Mouse (Mus musculus): ENCODE data around the gene Rps6ka4. TPM values are rescaled to one million over a fixed set of nuclear protein-coding genes. Genes with fewer than 3 reads are reported as not detected.

Gene Rps6ka4
- 7.9 and 10.8 TPM in 2 replicates for polyA plus RNA-seq (2016; fragmentation: Nextera tagmentation; extraction: Ambion mirVana)

DNA sequence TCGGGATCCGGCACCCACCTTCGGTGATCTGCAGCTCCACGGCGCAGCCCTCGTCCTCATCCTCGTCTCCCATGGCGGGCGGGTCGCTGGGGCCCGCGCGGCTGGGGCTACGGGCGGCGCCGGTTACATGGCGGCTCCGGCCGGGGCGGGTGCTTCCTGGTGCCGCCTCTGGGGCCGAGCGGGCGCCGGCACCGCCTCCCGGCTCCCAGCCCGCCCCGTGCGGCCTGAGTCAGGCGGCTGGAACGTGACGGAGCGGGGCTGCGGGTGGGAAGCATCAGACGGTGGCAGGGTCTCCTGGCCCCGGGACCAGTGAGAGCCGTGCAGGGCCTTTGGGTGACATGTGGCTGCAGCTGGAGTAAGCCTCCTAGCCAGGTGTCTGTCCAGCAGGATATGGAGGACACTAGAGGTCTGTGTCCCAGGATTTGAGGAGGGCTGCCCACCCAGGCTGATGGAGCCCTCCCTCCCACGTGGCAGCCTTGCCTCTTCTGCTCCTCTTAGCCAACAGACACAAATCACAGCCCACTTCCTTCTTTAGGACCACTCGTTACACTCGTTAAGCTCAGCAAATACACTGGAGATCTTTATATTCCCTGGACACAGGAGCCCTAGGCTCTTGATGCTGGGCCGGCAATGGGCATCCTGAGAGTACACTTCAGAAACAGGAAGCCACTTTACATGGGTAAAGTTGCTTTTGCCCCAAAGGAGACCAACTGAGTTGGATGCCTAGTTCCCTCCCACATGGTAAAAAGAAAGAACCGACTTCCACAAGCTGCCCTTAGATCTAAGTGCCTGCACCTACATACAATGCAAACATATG is at the start of gene Rps6ka4:
TSS of gene Rps6ka4 (minus strand) at position 162 of the 817 bp plus-strand sequence.
- peak within 1 kb of the TSS; percentile 54 for H3K4me3 ChIP-seq
- H3K36me3 ChIP-seq = no peaks in the 10 kb centered on the region
- H3K9me3 ChIP-seq = no peaks in the 10 kb centered on the region
- no peak within 1 kb of the TSS for H3K27ac ChIP-seq (replicated peaks)
- ATAC-seq (ENCODE audit: low FRiP score, low read depth) = peak; percentile 79
- peak within 1 kb of the TSS; percentile 98 for H3K4me2 ChIP-seq (replicated peaks)
- 2% methylated on average over 44 of the region's 44 CpGs for WGBS
- peaks cover 16% of the 10 kb centered on the region for H3K4me1 ChIP-seq
- H3K9ac ChIP-seq (replicated peaks) = peak within 1 kb of the TSS; percentile 73
- peaks cover 90% of the 10 kb centered on the region for H3K27me3 ChIP-seq

DNA sequence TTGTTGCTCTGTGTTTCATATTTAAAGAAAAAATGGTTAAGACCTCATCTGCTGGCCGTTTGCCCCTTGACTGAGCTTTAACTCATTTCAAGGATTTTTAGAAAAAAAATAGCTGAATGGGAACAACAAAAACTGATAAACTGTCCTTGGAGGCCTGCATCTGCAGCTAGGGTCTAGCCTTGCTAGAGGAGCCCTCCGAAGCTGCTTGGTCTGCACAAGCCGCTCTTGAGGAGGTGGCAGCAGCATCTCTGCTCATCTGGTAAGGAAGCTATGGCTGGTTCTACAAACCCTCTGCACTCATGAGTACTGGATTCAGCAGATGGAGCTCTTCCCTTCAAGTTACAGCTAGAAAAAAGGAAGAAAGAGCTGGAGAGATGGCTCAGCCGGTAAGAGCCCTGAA is 37.5 kb upstream of the Rps6ka4 start:
- WGBS = 90% methylated on average over 4 of the region's 4 CpGs
- H3K27ac ChIP-seq (replicated peaks) = no peak overlapping the region
- no peaks in the 10 kb centered on the region for H3K27me3 ChIP-seq
- ATAC-seq (ENCODE audit: low FRiP score, low read depth) = no peak
- no peak overlapping the region for H3K4me2 ChIP-seq (replicated peaks)
- H3K4me3 ChIP-seq = no peak overlapping the region
- peaks cover 9% of the 10 kb centered on the region for H3K9me3 ChIP-seq
- no peaks in the 10 kb centered on the region for H3K36me3 ChIP-seq
- no peak overlapping the region for H3K9ac ChIP-seq (replicated peaks)
- H3K4me1 ChIP-seq = no peaks in the 10 kb centered on the region

- Histone ChIP-seq H3K9ac (replicated peaks) (no peak overlapping the region), H3K36me3 (no peaks in the 10 kb centered on the region)
- no peak for ATAC-seq (ENCODE audit: low FRiP score, low read depth)
Measured at GRCm38 (mm10) chr19:6876799-6877198, 36.4 kb upstream of the Rps6ka4 start.

GRCm38 (mm10) chr19:6875834-6876233 is 35.4 kb upstream of the Rps6ka4 start:
- H3K4me2 ChIP-seq (replicated peaks) = no peak overlapping the region
- WGBS = 93% methylated on average over 6 of the region's 6 CpGs
- H3K27me3 ChIP-seq = no peaks in the 10 kb centered on the region
- no peak for ATAC-seq (ENCODE audit: low FRiP score, low read depth)
- no peaks in the 10 kb centered on the region for H3K36me3 ChIP-seq
- H3K27ac ChIP-seq (replicated peaks) = no peak overlapping the region
- peaks cover 8% of the 10 kb centered on the region for H3K9me3 ChIP-seq
- no peaks in the 10 kb centered on the region for H3K4me1 ChIP-seq
- no peak overlapping the region for H3K9ac ChIP-seq (replicated peaks)
- H3K4me3 ChIP-seq = no peak overlapping the region

More at GRCm38 (mm10) chr19:6876799-6877198, 36.4 kb upstream of the Rps6ka4 start:
- no peak overlapping the region for H3K27ac ChIP-seq (replicated peaks)
- no peak overlapping the region for H3K4me3 ChIP-seq
- H3K9me3 ChIP-seq = peaks cover 9% of the 10 kb centered on the region
- H3K4me2 ChIP-seq (replicated peaks) = no peak overlapping the region
- no peaks in the 10 kb centered on the region for H3K4me1 ChIP-seq
- no peaks in the 10 kb centered on the region for H3K27me3 ChIP-seq

GRCm38 (mm10) chr19:6874257-6874656 is 33.8 kb upstream of the Rps6ka4 start:
- Histone ChIP-seq H3K9me3 (no peaks in the 10 kb centered on the region), H3K4me2 (replicated peaks) (no peak overlapping the region), H3K4me3 (no peak overlapping the region), H3K36me3 (no peaks in the 10 kb centered on the region), H3K27ac (replicated peaks) (no peak overlapping the region), H3K9ac (replicated peaks) (no peak overlapping the region), H3K4me1 (0 out of 2 replicates have a peak, but pooled peaks cover 3% of the 10 kb centered on the region), H3K27me3 (no peaks in the 10 kb centered on the region)
- WGBS = 70% methylated on average over 1 of the region's 1 CpGs
- ATAC-seq (ENCODE audit: low FRiP score, low read depth) = no peak

DNA sequence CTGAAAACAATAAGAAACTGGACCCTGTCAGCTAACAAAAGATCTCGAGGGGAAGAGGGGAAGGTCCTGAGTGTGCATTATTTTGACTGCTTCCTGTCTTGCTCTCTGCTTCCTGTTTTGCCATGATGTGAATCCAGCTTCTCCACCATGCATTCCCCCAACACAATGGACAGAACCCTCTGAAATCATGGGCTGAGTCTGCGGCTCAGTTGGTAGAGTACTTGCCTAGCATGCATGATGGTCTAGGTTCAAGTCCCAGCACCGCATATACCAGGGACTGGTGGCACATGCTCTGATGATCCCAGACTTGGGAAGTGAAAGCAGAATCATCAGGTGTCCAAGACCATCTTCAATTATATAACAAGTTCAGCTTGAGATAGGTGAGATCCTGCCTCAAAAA is 32.3 kb upstream of the Rps6ka4 start:
- Histone ChIP-seq H3K9ac (replicated peaks) (no peak overlapping the region), H3K4me2 (replicated peaks) (no peak overlapping the region), H3K27ac (replicated peaks) (no peak overlapping the region), H3K36me3 (no peaks in the 10 kb centered on the region), H3K27me3 (no peaks in the 10 kb centered on the region), H3K9me3 (no peaks in the 10 kb centered on the region), H3K4me3 (no peak overlapping the region), H3K4me1 (0 out of 2 replicates have a peak, but pooled peaks cover 3% of the 10 kb centered on the region)
- 72% methylated on average over 3 of the region's 3 CpGs for WGBS
- no peak for ATAC-seq (ENCODE audit: low FRiP score, low read depth)

DNA sequence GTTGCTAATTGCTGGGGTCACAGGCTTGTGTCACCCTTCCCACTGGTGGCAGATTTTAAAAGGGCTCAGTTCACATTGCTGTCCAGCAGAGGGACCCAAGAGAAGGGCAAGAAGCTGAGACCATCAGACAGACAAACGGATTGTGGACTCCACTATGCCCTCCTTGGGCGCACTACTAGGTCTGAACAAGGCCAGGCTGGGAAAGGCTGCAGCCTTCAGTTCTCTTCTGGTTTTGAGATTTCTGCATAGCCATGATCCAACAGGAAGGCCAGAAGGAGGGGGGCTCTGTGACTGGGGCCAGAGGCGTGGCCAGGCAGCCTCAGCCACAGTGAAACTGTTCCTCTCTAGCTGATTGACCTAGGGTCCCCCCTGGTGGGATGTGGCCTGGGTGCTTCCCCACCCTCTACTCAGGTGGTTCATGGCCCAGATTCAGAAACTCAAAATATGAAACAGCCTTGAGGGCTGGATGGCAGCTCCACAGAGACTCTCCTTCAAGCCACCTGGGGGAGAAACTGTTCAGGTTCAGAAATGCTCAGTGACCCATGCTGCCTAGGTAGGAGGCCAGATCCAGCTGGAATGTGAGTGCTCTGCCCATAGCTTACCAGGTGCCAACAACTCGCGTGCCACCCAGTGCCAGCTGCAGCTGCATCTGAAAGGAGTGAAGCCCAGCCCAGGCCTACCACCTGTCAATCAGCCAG is 31.3 kb upstream of the Rps6ka4 start:
- Histone ChIP-seq H3K27ac (replicated peaks) (no peak overlapping the region), H3K4me3 (no peak overlapping the region), H3K9me3 (no peaks in the 10 kb centered on the region), H3K9ac (replicated peaks) (no peak overlapping the region), H3K4me1 (0 out of 2 replicates have a peak, but pooled peaks cover 3% of the 10 kb centered on the region), H3K36me3 (no peaks in the 10 kb centered on the region), H3K4me2 (replicated peaks) (no peak overlapping the region), H3K27me3 (no peaks in the 10 kb centered on the region)
- ATAC-seq (ENCODE audit: low FRiP score, low read depth) = no peak
- WGBS = 67% methylated on average over 5 of the region's 5 CpGs

GRCm38 (mm10) chr19:6869355-6869754 is 28.9 kb upstream of the Rps6ka4 start:
- Histone ChIP-seq H3K4me3 (no peak overlapping the region), H3K27ac (replicated peaks) (no peak overlapping the region), H3K36me3 (no peaks in the 10 kb centered on the region), H3K9ac (replicated peaks) (no peak overlapping the region), H3K27me3 (no peaks in the 10 kb centered on the region), H3K4me2 (replicated peaks) (no peak overlapping the region), H3K4me1 (0 out of 2 replicates have a peak, but pooled peaks cover 3% of the 10 kb centered on the region), H3K9me3 (no peaks in the 10 kb centered on the region)
- 22% methylated on average over 5 of the region's 5 CpGs for WGBS
- no peak for ATAC-seq (ENCODE audit: low FRiP score, low read depth)

DNA sequence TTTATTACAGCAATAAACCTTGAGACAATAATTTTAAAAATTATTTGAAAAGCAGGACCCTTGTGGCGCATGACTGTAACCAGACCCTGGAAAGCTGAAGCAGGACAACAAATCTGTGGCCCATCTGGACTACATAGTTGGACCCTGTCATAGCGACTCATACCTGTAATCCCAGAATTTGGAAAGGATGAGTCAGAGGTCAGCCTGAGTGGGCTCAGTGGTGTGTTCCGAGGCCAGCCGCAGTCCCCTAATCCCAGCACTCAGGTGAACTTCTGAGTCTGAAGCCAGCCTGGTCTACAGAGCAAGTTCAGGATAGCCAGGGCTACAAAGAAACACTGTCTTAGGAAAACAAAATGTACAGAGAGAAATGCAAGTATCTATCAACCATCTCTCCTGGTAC is 21.0 kb upstream of the Rps6ka4 start:
- no peak overlapping the region for H3K27ac ChIP-seq (replicated peaks)
- H3K4me2 ChIP-seq (replicated peaks) = no peak overlapping the region
- no peak overlapping the region for H3K9ac ChIP-seq (replicated peaks)
- no peak for ATAC-seq (ENCODE audit: low FRiP score, low read depth)
- 0 out of 2 replicates have a peak, but pooled peaks cover 4% of the 10 kb centered on the region for H3K27me3 ChIP-seq
- H3K4me1 ChIP-seq = peaks cover 5% of the 10 kb centered on the region; the same call in 1 of the 2 replicates
- no peaks in the 10 kb centered on the region for H3K36me3 ChIP-seq
- no peaks in the 10 kb centered on the region for H3K9me3 ChIP-seq
- 97% methylated on average over 4 of the region's 4 CpGs for WGBS
- H3K4me3 ChIP-seq = no peak overlapping the region

- no peak overlapping the region for H3K27ac ChIP-seq (replicated peaks)
- H3K27me3 ChIP-seq = peaks cover 9% of the 10 kb centered on the region; the same call in 1 of the 2 replicates
- no peak overlapping the region for H3K4me2 ChIP-seq (replicated peaks)
- no peak overlapping the region for H3K9ac ChIP-seq (replicated peaks)
- H3K36me3 ChIP-seq = no peaks in the 10 kb centered on the region
- no peaks in the 10 kb centered on the region for H3K9me3 ChIP-seq
- peaks cover 11% of the 10 kb centered on the region for H3K4me1 ChIP-seq
- H3K4me3 ChIP-seq = no peak overlapping the region
- WGBS = 82% methylated on average over 6 of the region's 6 CpGs
- ATAC-seq (ENCODE audit: low FRiP score, low read depth) = no peak
Measured at GRCm38 (mm10) chr19:6860706-6861105, 20.3 kb upstream of the Rps6ka4 start.

GRCm38 (mm10) chr19:6859971-6860370 is 19.5 kb upstream of the Rps6ka4 start:
- no peak overlapping the region for H3K9ac ChIP-seq (replicated peaks)
- 86% methylated on average over 3 of the region's 3 CpGs for WGBS
- no peak overlapping the region for H3K27ac ChIP-seq (replicated peaks)
- no peak overlapping the region for H3K4me3 ChIP-seq
- ATAC-seq (ENCODE audit: low FRiP score, low read depth) = no peak
- peaks cover 18% of the 10 kb centered on the region for H3K4me1 ChIP-seq
- no peaks in the 10 kb centered on the region for H3K9me3 ChIP-seq
- no peaks in the 10 kb centered on the region for H3K36me3 ChIP-seq
- peaks cover 16% of the 10 kb centered on the region; the same call in 1 of the 2 replicates for H3K27me3 ChIP-seq
- no peak overlapping the region for H3K4me2 ChIP-seq (replicated peaks)

DNA sequence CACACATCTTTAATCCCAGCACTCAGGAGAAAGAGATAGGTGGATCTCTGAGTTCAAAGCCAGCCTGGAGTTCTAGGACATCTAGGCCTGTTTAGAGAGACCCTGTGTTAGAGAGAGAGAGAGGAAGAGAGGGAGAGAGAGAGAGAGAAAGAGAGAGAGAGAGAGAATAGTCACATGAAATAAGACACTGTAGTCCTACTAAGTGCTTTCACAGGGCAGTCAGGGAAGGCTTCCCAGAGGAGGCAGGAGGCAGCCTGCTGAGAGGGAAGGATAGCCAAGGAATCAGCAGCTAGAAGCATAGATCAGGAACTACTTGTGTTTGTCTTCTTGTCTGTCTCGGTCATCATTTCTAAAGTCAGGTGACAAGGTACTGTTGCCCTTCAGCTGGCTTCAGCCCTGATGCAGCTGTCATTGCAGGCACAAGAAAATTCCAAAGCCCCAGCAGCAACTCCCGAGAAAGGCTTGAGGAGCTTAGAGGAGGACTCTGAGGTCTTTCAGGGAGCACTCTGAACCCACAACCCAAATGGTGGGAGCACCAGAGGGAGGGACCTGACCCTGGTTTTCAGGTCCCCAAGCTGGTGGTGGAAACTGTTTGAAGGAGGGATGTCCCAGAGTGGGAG is 18.7 kb upstream of the Rps6ka4 start:
- no peaks in the 10 kb centered on the region for H3K36me3 ChIP-seq
- no peak overlapping the region for H3K27ac ChIP-seq (replicated peaks)
- no peak overlapping the region for H3K4me3 ChIP-seq
- peaks cover 23% of the 10 kb centered on the region for H3K4me1 ChIP-seq
- WGBS = 69% methylated on average over 2 of the region's 2 CpGs
- no peak overlapping the region for H3K4me2 ChIP-seq (replicated peaks)
- no peaks in the 10 kb centered on the region for H3K9me3 ChIP-seq
- H3K27me3 ChIP-seq = peaks cover 23% of the 10 kb centered on the region
- no peak overlapping the region for H3K9ac ChIP-seq (replicated peaks)
- ATAC-seq (ENCODE audit: low FRiP score, low read depth) = no peak
